Mouse (Mus musculus) heart, adult 2 months (tissue): ENCODE measurements around the gene Ror2.

ENCODE experiments used
- CTCF ChIP-seq: fragments of 200-600 bp; IDR thresholded peaks from 2 replicates; pipeline ENCODE4 v1.8.1; 2022; ENCODE audit warnings: antibody characterized with exemption, mild to moderate bottlenecking, moderate library complexity
- POLR2A ChIP-seq: fragments of 200-500 bp; IDR thresholded peaks from 2 replicates; pipeline ENCODE4 v1.6.1; 2011; ENCODE audit warnings: mild to moderate bottlenecking, low read depth, low read length, control low read depth; ENCODE audit not compliant: insufficient read depth

- TF ChIP-seq CTCF (no peak), POLR2A (no peak)
These were observed 19.3 kb upstream of the Ror2 start for GRCm38 (mm10) chr13:53305256-53305655.
